In genomic region chr2:132312616-132313015, GRCm38 (mm10) we compare ENCODE assay signal across 22 mouse cellular contexts. TPM values are rescaled to one million over a fixed set of nuclear protein-coding genes. Genes with fewer than 3 reads are reported as not detected.
DNase-seq lines count a peak whose midpoint lies in the region; ATAC-seq lines count a peak whose summit lies in the region.
"Had no signal": no experiment of that assay in that cellular context is flagged by ENCODE, and none has a peak within 500 bp of the region (broad histone marks: within the 10 kb centered on the region; RNA-seq: fewer than 3 reads in every experiment).

No protein-coding gene starts in this region.

- ATAC-seq in forebrain, embryonic 11.5 days (replicated peaks; ENCODE audit: low FRiP score), result no peak
- ATAC-seq in forebrain, embryonic 12.5 days (ENCODE audit: low FRiP score), result no peak
- no peak for ATAC-seq in midbrain, embryonic 11.5 days (ENCODE audit: low FRiP score)
- no peak for ATAC-seq in midbrain, embryonic 15.5 days (replicated peaks)
- ATAC-seq: activated CD4-positive, CD25-positive, alpha-beta regulatory T cell, adult 4 months; CD4-positive, CD25-positive, alpha-beta regulatory T cell, adult 4 months; forebrain, embryonic 13.5 days; forebrain, postnatal 0 days; Patski had no signal

- no peak overlapping the region for H3K4me3 ChIP-seq in forebrain, embryonic 11.5 days (ENCODE audit: low read depth, low read length)
- no peak overlapping the region for H3K4me3 ChIP-seq in forebrain, embryonic 12.5 days (replicated peaks)
- H3K4me3 ChIP-seq in midbrain, embryonic 11.5 days (ENCODE audit: low read depth, low read length), result no peak overlapping the region
- H3K4me3 ChIP-seq in midbrain, embryonic 15.5 days, result no peak overlapping the region
- H3K4me3 ChIP-seq: embryonic facial prominence, embryonic 10.5 days; embryonic facial prominence, embryonic 12.5 days; forebrain, embryonic 13.5 days; forebrain, embryonic 15.5 days had no signal

- H3K4me2 ChIP-seq in forebrain, embryonic 11.5 days (ENCODE audit: low read depth, low read length, severe bottlenecking), result no peak overlapping the region
- H3K4me2 ChIP-seq in forebrain, embryonic 12.5 days, result no peak overlapping the region
- no peak overlapping the region for H3K4me2 ChIP-seq in midbrain, embryonic 11.5 days
- H3K4me2 ChIP-seq in midbrain, embryonic 15.5 days, result no peak overlapping the region
- H3K4me2 ChIP-seq: embryonic facial prominence, embryonic 12.5 days; forebrain, embryonic 13.5 days; forebrain, embryonic 15.5 days had no signal

- H3K27me3 ChIP-seq in forebrain, embryonic 11.5 days (ENCODE audit: control insufficient read depth, insufficient read depth, low read length), result no peaks in the 10 kb centered on the region
- H3K27me3 ChIP-seq in forebrain, embryonic 12.5 days, result 0 out of 2 replicates have a peak, but pooled peaks cover 3% of the 10 kb centered on the region
- no peaks in the 10 kb centered on the region for H3K27me3 ChIP-seq in midbrain, embryonic 11.5 days (ENCODE audit: control insufficient read depth, insufficient read depth, low read length)
- no peaks in the 10 kb centered on the region for H3K27me3 ChIP-seq in midbrain, embryonic 15.5 days (replicated peaks)
- H3K27me3 ChIP-seq: CH12.LX; embryonic facial prominence, embryonic 12.5 days; forebrain, embryonic 13.5 days; forebrain, embryonic 15.5 days; Patski had no signal

- no peak overlapping the region for H3K27ac ChIP-seq in forebrain, embryonic 11.5 days (ENCODE audit: low read depth, low read length)
- no peak overlapping the region for H3K27ac ChIP-seq in forebrain, embryonic 12.5 days
- H3K27ac ChIP-seq in midbrain, embryonic 11.5 days (ENCODE audit: low read depth, low read length), result no peak overlapping the region
- H3K27ac ChIP-seq in midbrain, embryonic 15.5 days, result no peak overlapping the region
- H3K27ac ChIP-seq: embryonic facial prominence, embryonic 10.5 days; embryonic facial prominence, embryonic 12.5 days; forebrain, embryonic 13.5 days; forebrain, embryonic 15.5 days had no signal

- 83% methylated on average over 5 of the region's 5 CpGs for WGBS in forebrain, embryonic 11.5 days
- WGBS in forebrain, embryonic 12.5 days, result 78% methylated on average over 5 of the region's 5 CpGs
- WGBS in midbrain, embryonic 11.5 days, result 81% methylated on average over 5 of the region's 5 CpGs
- WGBS in midbrain, embryonic 15.5 days, result 82% methylated on average over 5 of the region's 5 CpGs

- H3K36me3 ChIP-seq in forebrain, embryonic 11.5 days (ENCODE audit: control insufficient read depth, insufficient read depth, low read length), result no peaks in the 10 kb centered on the region
- H3K36me3 ChIP-seq in forebrain, embryonic 12.5 days (replicated peaks), result peaks cover 24% of the 10 kb centered on the region
- no peaks in the 10 kb centered on the region; the same call in 1 of the 2 replicates for H3K36me3 ChIP-seq in midbrain, embryonic 11.5 days (ENCODE audit: control insufficient read depth, insufficient read depth, low read length)
- H3K36me3 ChIP-seq in midbrain, embryonic 15.5 days (replicated peaks), result peaks cover 7% of the 10 kb centered on the region; the same call in 1 of the 2 replicates

- H3K4me1 ChIP-seq in forebrain, embryonic 11.5 days (replicated peaks; ENCODE audit: control insufficient read depth, insufficient read depth, low read length), result no peaks in the 10 kb centered on the region
- H3K4me1 ChIP-seq in forebrain, embryonic 12.5 days, result no peaks in the 10 kb centered on the region
- H3K4me1 ChIP-seq in midbrain, embryonic 11.5 days (ENCODE audit: control insufficient read depth, insufficient read depth, low read length), result no peaks in the 10 kb centered on the region
- no peaks in the 10 kb centered on the region; the same call in 1 of the 2 replicates for H3K4me1 ChIP-seq in midbrain, embryonic 15.5 days
- H3K4me1 ChIP-seq: embryonic facial prominence, embryonic 10.5 days; embryonic facial prominence, embryonic 12.5 days; forebrain, embryonic 13.5 days; forebrain, embryonic 15.5 days had no signal

- no peak overlapping the region for H3K9ac ChIP-seq in forebrain, embryonic 11.5 days (ENCODE audit: low read length)
- H3K9ac ChIP-seq in forebrain, embryonic 12.5 days, result no peak overlapping the region
- no peak overlapping the region for H3K9ac ChIP-seq in midbrain, embryonic 11.5 days (ENCODE audit: low read length)
- no peak overlapping the region for H3K9ac ChIP-seq in midbrain, embryonic 15.5 days
- H3K9ac ChIP-seq: embryonic facial prominence, embryonic 12.5 days; forebrain, embryonic 13.5 days; forebrain, embryonic 15.5 days; forebrain, postnatal 0 days had no signal

- no peaks in the 10 kb centered on the region for H3K9me3 ChIP-seq in forebrain, embryonic 11.5 days (ENCODE audit: control insufficient read depth, low read length)
- H3K9me3 ChIP-seq in forebrain, embryonic 12.5 days, result no peaks in the 10 kb centered on the region
- H3K9me3 ChIP-seq in midbrain, embryonic 11.5 days (ENCODE audit: control insufficient read depth, low read length), result no peaks in the 10 kb centered on the region
- no peaks in the 10 kb centered on the region for H3K9me3 ChIP-seq in midbrain, embryonic 15.5 days
- H3K9me3 ChIP-seq: embryonic facial prominence, embryonic 10.5 days; embryonic facial prominence, embryonic 12.5 days; forebrain, embryonic 13.5 days; forebrain, embryonic 15.5 days; G1E had no signal

- DNase-seq in cerebellum, adult 9-10 months, result peak; percentile 1
- DNase-seq in cerebellum, adult 18-20 months, result no peak
- DNase-seq in forebrain, embryonic 11.5 days (ENCODE audit: low spot score), result peak; percentile 40
- DNase-seq in midbrain, embryonic 11.5 days (ENCODE audit: low spot score, missing footprints), result peak; percentile 76
- DNase-seq: adrenal gland, adult 8-10 months; adrenal gland, postnatal 14 days; adrenal gland, postnatal 36 days; B cell, adult 2 months; cerebellum, adult 11-12 months; cerebellum, postnatal 25 days; forebrain, postnatal 0 days had no signal

RNA-seq across cellular contexts. Expression of gene Cds2, which starts 49.7 kb away (rescaled TPM):
- 28.7 and 30.0 TPM in 2 replicates for polyA plus RNA-seq in forebrain, embryonic 11.5 days (2014; fragmentation: Nextera tagmentation; extraction: Ambion mirVana)
- 36.4 and 37.8 TPM in 2 replicates for polyA plus RNA-seq in forebrain, embryonic 12.5 days (2016; fragmentation: Nextera tagmentation; extraction: Ambion mirVana)
- polyA plus RNA-seq in midbrain, embryonic 11.5 days (2014; fragmentation: Nextera tagmentation; extraction: Ambion mirVana), result 25.6 and 30.7 TPM in 2 replicates
- 41.7 and 41.8 TPM in 2 replicates for polyA plus RNA-seq in midbrain, embryonic 15.5 days (2015; fragmentation: Nextera tagmentation; extraction: Ambion mirVana)

RNA-seq across cellular contexts. Expression of gene Pcna, which starts 59.5 kb away (rescaled TPM):
- polyA plus RNA-seq in forebrain, embryonic 11.5 days (2014; fragmentation: Nextera tagmentation; extraction: Ambion mirVana), result 422 and 431 TPM in 2 replicates
- 322 and 337 TPM in 2 replicates for polyA plus RNA-seq in forebrain, embryonic 12.5 days (2016; fragmentation: Nextera tagmentation; extraction: Ambion mirVana)
- polyA plus RNA-seq in midbrain, embryonic 11.5 days (2014; fragmentation: Nextera tagmentation; extraction: Ambion mirVana), result 405 and 408 TPM in 2 replicates
- polyA plus RNA-seq in midbrain, embryonic 15.5 days (2015; fragmentation: Nextera tagmentation; extraction: Ambion mirVana), result 92.3 and 96.8 TPM in 2 replicates

Comparison
In these comparisons a context has a peak if more than half of its experiments do, and no peak if none do; other contexts are left out.
1. DNase-seq: peak in cerebellum, adult 9-10 months (single experiment), forebrain, embryonic 11.5 days (single experiment) and midbrain, embryonic 11.5 days (single experiment); none in cerebellum, adult 18-20 months (0 of 2).